Mouse (Mus musculus): ENCODE data around the gene Astn2.

Astn2 gene

DNA sequence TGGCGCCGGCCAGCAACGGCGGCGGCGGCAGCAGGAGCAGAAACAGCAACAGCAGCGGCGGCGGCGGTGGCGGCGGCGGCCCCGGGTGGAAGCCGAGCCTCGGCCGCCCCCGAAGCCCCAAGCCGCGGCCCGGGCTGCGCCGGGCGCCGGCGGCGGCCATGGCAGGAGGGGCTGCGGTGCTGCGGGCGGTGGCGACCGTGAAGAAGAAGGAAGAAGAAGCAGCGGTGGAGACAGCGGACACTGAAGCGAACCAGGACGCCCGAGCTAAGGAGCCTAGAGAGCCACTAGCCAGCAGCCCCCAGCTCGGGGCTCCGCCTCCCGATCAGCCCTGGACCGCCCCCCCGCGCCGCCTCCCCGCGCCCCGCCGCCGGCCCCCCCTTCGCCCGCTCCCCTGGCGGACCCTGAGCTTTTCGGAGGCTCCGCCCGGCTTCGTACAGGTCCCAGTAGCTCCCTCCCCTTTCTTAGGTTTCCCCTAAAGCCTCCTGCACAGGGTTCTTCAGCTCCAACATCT lies at the start of gene Astn2:
TSS of gene Astn2 (minus strand) at position 411 of the 511 bp plus-strand sequence.
- DNase-seq (ENCODE audit: low read depth, low spot score): no peak

DNA sequence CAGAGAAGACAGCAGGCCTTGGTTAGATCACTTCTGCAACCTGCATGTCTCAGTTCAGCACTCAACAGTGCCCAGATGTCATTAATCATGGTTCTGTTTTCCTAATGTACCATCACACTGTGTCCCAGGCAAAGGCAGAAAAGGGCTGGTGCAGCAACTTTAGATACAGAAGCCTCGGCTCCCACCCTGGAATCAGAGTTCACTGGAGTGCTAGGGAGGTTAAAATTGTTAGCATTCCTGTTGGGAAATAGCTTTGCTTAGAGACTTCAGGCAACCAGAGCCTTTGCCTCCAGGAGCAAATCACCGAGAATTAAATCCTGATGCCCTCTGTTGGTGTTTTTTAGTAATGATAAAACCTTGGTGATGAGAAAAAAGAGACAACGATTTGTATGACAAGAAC lies 45.7 kb upstream of the Astn2 start:
- no peak for DNase-seq (ENCODE audit: low read depth, low spot score)

DNA sequence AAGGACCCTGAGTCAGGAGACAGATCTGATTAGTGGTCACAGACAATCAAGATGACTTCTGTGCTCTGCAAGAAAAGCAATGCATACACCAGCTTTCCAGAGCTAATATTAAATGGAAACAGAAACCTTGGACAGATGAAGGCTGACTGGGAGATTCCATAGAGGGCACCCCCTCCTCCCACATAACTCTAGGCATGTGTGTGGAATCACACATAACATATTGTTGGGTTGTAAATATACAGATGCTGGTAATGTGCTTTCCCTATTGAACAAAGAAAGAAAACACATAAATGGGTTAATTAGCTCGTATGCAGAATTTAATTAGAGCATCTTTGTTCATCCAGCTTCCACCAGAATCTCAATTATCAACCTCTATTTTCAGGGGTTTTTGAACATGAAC lies 26.8 kb upstream of the Astn2 start:
- DNase-seq (ENCODE audit: low read depth, low spot score): no peak

DNA sequence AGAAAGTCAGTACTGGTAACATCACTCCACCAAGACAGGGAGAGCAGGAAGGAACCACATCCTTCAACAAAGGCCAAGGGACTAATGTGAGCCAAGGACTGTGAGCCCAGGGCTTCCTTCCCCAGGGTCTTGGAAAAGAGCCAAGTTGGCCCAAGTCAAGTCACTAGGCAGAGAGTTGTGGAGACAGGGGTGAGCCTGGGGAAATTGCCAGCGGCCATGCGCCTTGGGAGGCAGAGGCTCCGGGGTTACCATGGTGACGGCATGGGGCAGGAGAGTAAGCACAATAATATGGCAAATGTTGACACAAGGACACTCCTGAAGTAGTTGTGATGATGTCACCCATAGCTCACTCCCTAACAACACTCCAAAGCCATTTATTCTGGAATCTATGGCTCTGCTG lies 21.4 kb upstream of the Astn2 start:
- DNase-seq (ENCODE audit: low read depth, low spot score): no peak

DNA sequence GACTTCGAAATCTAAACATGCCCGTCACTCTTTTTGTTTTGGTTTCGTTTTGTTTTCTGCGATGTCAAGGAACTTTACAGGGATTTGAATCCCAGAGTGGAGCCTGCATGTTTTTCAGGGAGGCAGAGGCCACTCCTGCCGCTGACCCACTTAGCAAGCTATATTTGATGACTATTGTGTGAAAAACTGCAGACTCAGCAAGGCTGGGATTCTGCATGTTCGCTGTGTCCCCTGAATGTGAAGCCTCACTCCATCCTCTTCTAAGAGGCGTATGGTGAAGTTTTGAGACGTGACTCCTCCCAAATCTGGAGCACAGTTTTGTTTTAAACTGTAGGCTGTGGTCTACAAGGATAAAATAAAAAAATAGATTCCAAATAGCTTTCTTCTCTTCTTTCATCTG lies 10.4 kb upstream of the Astn2 start:
- DNase-seq (ENCODE audit: low read depth, low spot score): no peak

DNA sequence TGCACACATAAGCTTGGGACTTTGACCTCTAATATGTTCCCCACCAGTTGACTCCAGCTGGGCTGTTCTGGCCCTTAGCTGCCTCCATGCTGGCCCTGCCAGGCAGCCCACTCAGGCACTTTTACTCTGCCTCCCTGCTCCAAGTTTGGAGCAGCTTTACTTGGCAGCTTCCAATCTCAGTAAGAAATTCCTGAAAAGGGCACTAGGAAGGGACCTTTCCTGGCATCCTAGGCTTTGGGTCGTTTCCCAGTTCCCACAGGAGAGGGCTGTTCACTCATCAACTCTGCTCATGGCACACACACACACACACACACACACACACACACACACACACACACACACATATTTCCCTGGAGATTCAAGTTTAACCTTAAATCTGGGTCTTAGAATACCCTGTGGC lies 675 bp upstream of the Astn2 start:
- no peak for DNase-seq (ENCODE audit: low read depth, low spot score)

DNA sequence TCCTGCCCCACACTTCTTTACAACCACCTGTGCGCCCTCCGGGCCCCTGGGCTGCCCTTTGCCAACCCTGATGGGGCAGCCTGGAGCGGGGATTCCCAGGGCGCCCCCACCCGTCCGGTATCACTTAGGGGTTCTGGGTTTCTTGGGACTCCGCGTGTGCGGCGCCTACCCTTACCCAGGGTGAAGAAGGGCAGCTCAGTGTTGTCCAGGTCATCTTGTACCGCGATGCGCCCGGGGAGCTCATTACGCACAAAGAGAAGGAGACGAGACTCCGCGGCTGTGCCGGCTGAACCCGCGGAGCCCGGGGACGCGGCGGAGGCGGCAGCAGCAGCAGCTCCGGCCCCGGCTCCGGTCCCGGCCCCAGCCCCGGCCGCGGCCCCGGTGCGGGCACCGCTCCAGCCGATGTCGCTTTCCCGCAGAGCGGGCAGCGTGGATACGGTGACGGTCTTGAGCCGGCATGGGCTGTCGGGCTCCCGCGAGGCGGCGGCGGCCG lies 657 bp downstream of the Astn2 start:
- no peak for DNase-seq (ENCODE audit: low read depth, low spot score)

DNA sequence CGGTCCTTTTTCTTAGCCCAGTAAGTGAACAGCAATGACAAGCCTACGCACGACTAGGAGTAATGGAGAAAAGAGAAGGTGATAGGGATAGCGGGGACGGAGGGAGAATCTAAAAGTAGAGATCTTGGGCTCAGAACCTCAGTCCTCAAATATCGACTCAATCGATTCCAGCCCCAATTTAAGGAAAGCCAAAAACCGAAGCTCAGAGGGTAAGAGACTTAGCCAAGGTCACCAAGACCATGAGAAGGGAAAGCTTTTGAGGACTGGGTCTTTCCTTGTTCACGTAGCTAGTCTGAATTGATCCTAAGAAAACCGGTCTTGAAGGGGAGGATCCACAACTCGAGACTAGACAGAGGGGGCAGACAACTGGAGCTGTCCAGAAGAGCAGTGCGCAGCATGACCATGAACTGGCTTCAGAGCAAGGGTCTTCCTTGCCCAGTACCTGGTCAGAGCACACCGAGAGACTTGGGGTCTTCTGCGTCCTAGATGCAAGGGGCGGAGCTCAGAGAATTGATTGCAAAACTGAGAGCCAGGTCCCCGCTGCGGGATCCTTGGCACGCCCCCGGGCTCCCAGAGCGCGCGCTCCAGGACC lies 1.2 kb downstream of the Astn2 start:
- no peak for DNase-seq (ENCODE audit: low read depth, low spot score)

DNA sequence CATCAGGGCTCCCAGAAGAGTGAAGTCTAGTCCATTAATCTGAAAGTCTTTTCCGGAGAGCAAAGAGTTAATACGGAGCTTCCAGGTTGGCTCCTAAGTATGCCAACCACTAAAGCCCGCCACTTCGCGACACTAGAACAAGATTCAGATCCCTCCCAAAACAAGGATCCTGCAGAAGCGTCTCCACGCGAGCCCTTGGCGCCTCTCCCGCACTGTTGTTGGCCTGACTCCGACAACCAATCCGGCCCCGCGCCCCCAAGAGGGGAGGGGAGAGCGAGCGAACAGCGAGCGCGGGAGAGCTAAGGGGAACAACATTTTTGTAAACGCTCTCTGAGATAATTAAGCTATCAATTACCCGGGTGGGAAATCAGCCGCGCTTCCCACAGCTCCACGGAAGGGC lies 1.8 kb downstream of the Astn2 start:
- DNase-seq (ENCODE audit: low read depth, low spot score): no peak

DNA sequence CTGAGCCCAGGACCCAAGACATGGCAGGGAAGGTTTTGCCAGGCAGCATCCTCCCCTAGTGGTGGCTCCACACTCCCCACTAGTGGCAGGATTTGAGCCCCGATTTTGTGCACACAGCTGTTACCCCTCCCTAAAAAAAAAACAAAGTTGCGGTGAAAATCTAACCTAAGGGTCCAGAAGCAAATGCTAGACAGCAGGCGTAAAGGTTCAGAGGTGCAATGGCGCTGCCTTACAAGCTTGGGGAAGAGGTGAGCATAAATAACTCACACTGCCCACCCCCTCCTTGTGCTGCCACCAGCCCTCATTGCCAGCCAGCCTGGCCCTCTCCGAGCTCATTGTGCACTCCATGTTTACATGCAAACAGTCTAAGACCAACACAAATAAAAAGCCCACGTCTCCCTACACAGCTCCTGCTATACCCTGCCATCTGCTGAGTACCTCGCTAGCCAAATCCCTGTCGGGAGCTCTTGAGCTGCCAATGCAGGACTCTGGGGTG lies 3.2 kb downstream of the Astn2 start:
- no peak for DNase-seq (ENCODE audit: low read depth, low spot score)

DNA sequence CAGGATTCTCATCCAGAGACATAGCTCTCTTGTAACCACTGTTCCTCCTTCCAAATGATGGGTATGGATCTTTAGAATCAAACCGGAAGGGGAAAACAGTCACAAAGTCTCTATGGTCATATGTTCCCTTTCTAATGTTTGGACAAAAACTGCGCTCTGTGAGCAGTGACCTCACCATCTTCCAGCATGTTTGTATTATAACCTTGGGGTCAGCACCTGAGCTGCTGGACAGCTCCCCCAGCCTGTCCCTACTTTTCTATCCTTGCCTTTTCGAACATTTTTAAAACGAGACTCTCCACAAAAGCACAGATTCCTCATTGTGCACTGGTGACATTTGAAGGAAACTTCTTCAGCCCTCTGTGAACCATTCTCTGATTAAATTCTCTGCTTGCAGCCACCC lies 5.3 kb downstream of the Astn2 start:
- no peak for DNase-seq (ENCODE audit: low read depth, low spot score)

DNA sequence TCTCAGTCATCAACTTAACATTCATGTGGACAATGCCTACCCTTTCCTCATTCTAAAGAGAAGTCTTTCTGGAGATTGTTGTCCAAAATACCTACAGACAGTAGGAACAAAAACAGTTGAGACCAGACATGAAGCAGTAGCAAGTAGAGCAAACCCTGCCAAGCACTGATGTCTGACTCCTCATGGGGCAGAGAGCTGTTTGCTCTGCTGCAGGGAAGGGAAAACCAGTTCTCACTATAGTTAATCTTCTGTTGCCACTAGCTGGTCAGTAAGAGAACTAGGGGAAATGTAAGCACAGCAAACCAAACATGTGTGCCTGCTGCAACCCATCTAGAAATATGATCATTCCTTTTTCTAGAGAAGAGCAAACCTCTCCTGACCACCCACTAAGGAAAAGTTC lies 7.2 kb downstream of the Astn2 start:
- no peak for DNase-seq (ENCODE audit: low read depth, low spot score)

DNA sequence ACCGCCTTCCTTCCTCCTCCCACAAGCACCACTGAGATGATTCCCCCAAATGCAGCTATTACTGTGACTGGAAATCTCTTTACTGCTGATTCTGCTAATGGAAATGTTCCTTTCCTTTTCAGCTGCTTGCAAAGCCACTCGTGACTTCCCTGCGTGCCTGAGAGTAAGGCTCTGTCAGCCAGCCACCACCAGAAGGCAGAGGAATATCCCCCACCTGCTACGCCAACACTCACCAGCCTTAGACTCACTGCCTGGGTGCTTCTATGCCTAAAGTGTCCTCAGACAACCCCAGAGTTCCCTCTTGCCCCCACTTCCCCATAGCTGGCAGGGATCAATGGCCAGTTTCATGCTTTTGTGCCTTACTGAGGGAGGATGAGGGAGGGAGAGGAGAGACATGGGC lies 11.1 kb downstream of the Astn2 start:
- DNase-seq (ENCODE audit: low read depth, low spot score): no peak

DNA sequence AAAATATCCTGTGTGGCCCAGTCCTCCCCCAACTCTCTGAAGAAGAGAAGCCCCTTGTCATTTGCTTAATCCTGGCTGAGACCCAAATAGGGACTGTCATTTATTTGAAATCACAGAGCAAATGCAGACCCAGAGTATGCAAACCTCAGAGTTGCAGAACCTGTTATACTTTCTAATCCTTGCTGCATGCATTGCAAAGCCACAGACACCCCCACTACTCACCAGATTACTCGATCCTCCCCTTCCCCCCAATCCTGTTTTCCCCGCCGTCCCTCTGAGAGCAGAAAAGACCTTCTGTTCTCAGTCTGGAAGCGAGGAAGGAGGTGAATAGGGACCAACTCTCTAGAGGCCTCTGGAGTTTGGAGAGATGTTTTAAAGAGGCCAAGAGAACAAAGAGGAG lies 13.9 kb downstream of the Astn2 start:
- no peak for DNase-seq (ENCODE audit: low read depth, low spot score)

DNA sequence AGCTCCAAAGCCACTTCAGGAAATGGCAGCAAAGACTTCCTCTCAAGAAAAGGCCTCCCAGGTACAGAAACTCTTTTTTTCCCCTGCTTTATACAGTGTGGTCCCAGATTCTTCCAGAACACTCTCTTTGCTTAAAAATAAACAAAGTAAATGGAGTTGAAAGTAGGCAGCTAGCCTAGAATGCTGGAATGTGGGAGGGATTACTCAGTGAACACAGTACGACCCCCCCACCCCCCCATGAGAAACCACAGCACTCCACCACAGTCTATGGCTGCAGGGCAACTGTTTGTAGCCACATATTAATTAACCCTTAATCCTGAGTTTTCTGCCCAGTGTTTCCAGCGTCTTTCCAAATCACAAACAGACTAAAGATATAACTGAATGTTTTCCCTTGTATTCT lies 25.8 kb downstream of the Astn2 start:
- no peak for DNase-seq (ENCODE audit: low read depth, low spot score)

DNA sequence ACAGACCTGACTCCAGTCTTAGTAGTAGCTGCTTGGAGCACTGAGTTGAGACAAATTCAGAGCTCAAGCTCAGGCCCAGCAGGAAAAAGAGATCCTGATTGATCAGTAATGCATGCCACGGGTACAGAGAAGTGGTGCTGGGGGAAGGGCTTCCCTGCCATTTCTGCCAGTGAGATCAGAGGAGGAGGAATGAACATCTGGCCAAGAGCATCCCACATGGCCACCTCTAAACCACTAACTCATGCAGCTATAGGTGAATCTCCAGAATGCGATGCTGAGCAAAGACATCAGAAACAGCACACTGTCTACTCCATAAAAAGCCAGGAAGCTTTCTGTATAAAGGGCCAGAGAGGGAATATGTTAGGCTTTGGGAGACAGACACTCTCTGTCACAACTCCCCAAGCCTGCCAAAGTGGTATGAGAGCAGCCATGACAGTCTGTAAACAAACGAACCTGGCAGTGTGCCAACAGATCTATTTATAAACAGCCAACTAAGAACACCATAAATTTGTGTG lies 33.8 kb downstream of the Astn2 start:
- DNase-seq (ENCODE audit: low read depth, low spot score): no peak

DNA sequence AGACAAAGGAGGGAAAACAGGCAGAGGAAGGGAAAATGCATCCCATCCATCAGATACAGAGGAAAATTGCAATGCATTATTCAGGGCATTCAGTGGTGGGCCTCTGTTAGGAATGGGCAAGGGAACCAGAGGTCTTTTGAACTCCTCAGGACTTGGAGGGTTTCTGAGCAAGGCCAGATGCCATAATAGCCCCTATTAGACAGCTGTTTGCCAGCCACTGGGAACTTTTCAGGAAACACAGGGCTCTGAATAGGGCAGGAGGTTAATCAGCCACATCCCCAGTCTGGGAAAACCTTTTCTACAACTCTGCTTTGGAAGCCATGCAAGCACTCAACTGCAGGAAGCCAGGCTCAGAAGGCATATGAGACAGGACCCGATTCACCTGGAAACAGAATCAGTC lies 38.9 kb downstream of the Astn2 start:
- DNase-seq (ENCODE audit: low read depth, low spot score): no peak

DNA sequence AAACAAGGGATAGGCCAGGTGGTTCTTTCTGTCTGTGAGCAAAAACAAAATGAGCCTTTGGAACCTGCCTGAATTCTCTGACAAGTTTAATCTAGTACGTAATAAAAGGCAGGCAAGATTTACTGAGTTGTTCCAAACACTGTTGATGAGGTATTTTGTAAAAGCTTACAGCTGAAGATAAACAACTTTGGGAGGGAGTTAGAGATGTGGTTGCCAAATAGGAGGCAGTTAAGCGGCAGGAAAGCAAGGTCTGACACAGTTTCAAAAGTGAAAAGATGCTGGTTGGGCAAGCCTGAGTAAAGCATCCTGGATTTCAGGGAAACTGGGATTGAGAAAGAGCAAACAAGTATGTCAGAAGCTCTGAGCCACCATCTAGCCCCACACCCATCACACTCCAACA lies 59.8 kb downstream of the Astn2 start:
- DNase-seq (ENCODE audit: low read depth, low spot score): no peak

DNA sequence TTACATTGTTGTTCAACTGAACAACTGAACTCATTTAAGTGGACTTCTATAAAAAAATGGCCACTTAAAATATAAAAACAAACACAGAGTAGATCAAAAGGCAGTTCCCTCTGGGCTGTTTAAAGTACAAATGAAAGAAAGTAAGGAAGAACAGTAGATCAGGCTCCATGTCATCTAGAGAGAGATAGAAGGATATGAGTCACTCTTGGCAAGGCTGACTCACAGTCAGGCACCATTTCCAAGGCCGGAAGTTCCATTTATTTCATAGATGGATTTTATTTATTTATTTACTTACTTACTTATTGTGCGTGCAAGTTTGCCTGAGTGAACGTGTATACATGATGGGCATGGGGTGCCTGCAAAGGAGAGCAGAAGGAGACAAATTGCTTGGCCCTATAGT lies 67.0 kb downstream of the Astn2 start:
- DNase-seq (ENCODE audit: low read depth, low spot score): no peak

DNA sequence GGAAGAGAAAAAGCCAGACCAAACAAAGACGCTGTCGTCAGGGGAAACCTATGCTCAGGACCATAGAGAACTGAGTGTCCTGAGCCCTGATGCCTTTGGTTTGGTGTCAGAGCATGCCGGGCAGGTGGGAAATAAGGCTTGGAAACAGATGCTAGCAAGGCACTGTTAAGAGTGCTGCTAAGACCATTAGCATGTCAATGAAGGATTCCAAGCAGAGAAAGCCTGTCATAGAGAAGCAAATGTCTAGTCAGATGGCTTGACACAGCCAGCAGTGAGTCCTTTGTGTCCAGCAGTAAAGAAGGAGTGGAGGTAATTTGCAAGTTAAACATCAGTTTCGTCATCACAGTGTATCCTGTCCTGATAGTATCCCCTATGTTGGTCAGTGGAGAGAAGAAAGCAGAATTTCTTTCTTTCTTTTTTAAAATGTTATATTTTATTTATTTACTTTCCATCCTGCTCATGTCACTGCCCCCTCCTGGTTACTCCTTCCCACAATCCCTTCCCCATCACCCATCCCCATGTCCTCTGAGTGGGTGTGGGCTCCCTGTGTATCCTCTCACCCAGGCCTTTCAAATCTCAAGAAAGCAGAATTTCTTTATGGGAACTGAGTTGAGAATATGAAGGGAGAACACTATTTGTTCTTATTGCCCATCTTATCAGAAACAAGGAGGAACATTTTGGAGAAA lies 73.7 kb downstream of the Astn2 start:
- no peak for DNase-seq (ENCODE audit: low read depth, low spot score)

DNA sequence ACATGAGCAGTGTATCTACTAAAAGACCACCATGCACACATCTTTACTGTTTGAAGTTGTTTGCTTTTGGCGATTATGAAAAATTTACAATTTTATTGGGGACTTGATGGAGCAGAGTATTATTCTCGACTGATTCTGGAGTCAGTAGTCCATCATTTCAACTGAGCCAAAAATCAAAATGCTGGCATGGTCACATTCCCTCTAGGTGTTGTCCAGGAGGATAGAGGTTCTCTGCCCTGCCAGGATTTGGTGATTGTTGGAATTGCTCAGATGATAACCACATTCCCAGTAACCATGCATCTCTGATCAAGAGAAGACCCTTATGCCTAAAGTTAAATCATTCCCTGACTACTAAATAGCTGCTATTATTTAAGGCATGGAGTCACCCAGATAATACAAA lies 83.4 kb downstream of the Astn2 start:
- no peak for DNase-seq (ENCODE audit: low read depth, low spot score)

DNA sequence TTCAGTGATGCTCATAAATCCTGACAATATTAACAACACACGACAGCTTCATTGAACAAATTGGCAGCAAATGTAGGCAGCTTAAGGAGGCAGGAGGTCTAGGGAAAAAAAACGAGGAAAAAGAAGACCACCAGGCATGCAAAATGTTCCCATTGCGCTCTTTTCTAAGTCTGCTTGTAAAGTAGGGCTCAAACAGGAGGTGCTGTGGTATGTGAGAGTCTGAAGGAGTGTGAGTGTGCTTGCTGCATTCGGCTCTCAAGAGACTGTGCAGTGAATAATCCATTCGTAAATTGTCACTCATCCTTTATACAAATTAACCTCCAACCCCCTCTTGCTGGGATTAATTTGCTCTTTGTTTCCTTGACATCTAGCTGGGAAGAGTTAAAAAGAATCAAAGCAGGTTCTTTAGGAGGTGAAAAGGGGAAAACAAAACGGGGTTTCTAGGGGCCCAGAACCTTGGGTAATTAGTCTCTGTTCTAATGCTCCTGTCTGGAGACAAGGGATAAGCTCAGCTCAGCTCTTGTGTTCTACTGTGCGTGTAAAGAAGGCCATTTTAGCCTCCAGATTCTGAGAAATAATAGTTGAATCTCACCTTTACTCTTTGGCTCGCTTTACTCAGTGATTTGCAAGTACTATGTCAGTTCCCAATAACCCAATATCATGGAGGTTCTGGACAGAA lies 89.5 kb downstream of the Astn2 start:
- DNase-seq (ENCODE audit: low read depth, low spot score): no peak

DNA sequence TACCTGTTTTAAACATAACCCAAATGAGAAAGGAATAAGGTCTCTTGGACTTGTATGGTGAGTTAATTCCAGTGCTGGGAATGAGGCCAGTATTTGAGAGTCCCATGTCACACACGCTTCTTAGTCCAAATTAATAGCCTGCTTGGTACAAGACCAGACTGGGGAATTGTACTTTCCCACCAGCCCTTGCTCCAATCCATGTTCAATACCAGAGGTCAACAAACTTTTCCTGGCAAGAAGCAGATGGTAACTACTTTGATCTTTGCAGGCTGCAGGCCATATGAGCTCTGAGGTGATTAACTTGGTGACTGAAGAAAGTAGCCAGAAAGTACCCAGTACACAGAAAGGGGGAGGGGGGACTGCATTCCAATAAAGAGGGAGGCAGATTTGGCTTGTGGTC lies 91.7 kb downstream of the Astn2 start:
- DNase-seq (ENCODE audit: low read depth, low spot score): no peak
